Mouse (Mus musculus) heart, embryonic 12.5 days (tissue): Measurements from ENCODE around the gene Clec16a. TPM values are rescaled to one million over a fixed set of nuclear protein-coding genes. Genes with fewer than 3 reads are reported as not detected.
A peak's percentile ranks its signal among the peaks of the same experiment; 100 is the strongest.

Source experiments
- ATAC-seq: fragments of 200-750 bp; cut with Nextera tagmentation; 2 replicates; pipeline ENCODE4 v1.8.0; 2017; ENCODE audit warnings: moderate TSS enrichment, moderate library complexity; ENCODE audit not compliant: insufficient number of reproducible peaks, low FRiP score
- H3K27ac ChIP-seq: fragments of 300-500 bp; sonication (generic); 2 replicates; pipeline ENCODE4 v1.5.1; 2016; ENCODE audit warnings: mild to moderate bottlenecking, moderate library complexity; ENCODE audit not compliant: poor library complexity, severe bottlenecking
- H3K27me3 ChIP-seq: fragments of 300-500 bp; sonication (generic); replicated peaks from 2 replicates; pipeline ENCODE4 v1.6.1; 2016; ENCODE audit warnings: mild to moderate bottlenecking, moderate library complexity
- H3K36me3 ChIP-seq: fragments of 300-500 bp; sonication (generic); 2 replicates; pipeline ENCODE4 v1.6.1; 2016; ENCODE audit warnings: mild to moderate bottlenecking, moderate library complexity
- H3K4me1 ChIP-seq: fragments of 300-500 bp; sonication (generic); replicated peaks from 2 replicates; pipeline ENCODE4 v1.6.1; 2016; ENCODE audit warnings: mild to moderate bottlenecking
- H3K4me2 ChIP-seq: fragments of 300-500 bp; sonication (generic); 2 replicates; pipeline ENCODE4 v1.6.1; 2016; ENCODE audit warnings: mild to moderate bottlenecking, moderate library complexity
- H3K4me3 ChIP-seq: fragments of 300-500 bp; sonication (generic); 2 replicates; pipeline ENCODE4 v1.5.1; 2016; ENCODE audit warnings: mild to moderate bottlenecking
- H3K9ac ChIP-seq: fragments of 300-500 bp; sonication (generic); 2 replicates; pipeline ENCODE4 v1.6.1; 2016; ENCODE audit warnings: mild to moderate bottlenecking, moderate library complexity
- H3K9me3 ChIP-seq: fragments of 300-500 bp; sonication (generic); replicated peaks from 2 replicates; pipeline ENCODE4 v1.6.1; 2016; ENCODE audit warnings: mild to moderate bottlenecking, moderate library complexity
- WGBS: fragments of 180-500 bp; shearing (Covaris S2); methylation state at CpG from one replicate; pipeline ENCODE4 v1.1.7; 2016; 5-methylcytosine and 5-hydroxymethylcytosine counted together
- polyA plus RNA-seq: library from polyadenylated mRNA; unstranded; fragments of >200 nt; fragmentation: Nextera tagmentation; extraction: Ambion mirVana; gene quantifications from 2 replicates; pipeline ENCODE4 v1.2.1, GENCODE M21; 2016

The Clec16a gene
- polyA plus RNA-seq, 1 experiment from 2014 or later: 30.0 TPM

- no peaks in the 10 kb centered on the region for H3K36me3 ChIP-seq
- H3K9ac ChIP-seq: 0 out of 2 replicates have a peak overlapping the region, but pooled peaks have one; percentile 14
- ATAC-seq: peak; percentile 62
- H3K27me3 ChIP-seq: no peaks in the 10 kb centered on the region
- peaks cover 56% of the 10 kb centered on the region for H3K4me1 ChIP-seq
- H3K4me2 ChIP-seq: 0 out of 2 replicates have a peak overlapping the region, but pooled peaks have one; percentile 21
- 27% methylated on average over 12 of the region's 12 CpGs for whole genome bisulfite sequencing
- no peak overlapping the region for H3K4me3 ChIP-seq
- no peaks in the 10 kb centered on the region for H3K9me3 ChIP-seq
- H3K27ac ChIP-seq: peak overlapping the region; percentile 73
Measured at GRCm38 (mm10) chr16:10664921-10665894, 120.1 kb downstream of the Clec16a start.

GRCm38 (mm10) chr16:10666766-10667165 lies 121.6 kb downstream of the Clec16a start:
- 77% methylated on average over 3 of the region's 3 CpGs for WGBS
- H3K27me3 ChIP-seq: no peaks in the 10 kb centered on the region
- no peak for ATAC-seq
- no peak overlapping the region for H3K4me3 ChIP-seq
- no peak overlapping the region for H3K4me2 ChIP-seq
- peaks cover 41% of the 10 kb centered on the region for H3K4me1 ChIP-seq
- no peak overlapping the region for H3K27ac ChIP-seq
- no peaks in the 10 kb centered on the region for H3K36me3 ChIP-seq
- H3K9ac ChIP-seq: no peak overlapping the region
- no peaks in the 10 kb centered on the region for H3K9me3 ChIP-seq

GRCm38 (mm10) chr16:10668453-10668852 lies 123.3 kb downstream of the Clec16a start:
- no peaks in the 10 kb centered on the region for H3K9me3 ChIP-seq
- no peak overlapping the region for H3K4me3 ChIP-seq
- no peak overlapping the region for H3K4me2 ChIP-seq
- WGBS: 77% methylated on average over 8 of the region's 8 CpGs
- no peak overlapping the region for H3K27ac ChIP-seq
- no peak for ATAC-seq
- no peaks in the 10 kb centered on the region for H3K27me3 ChIP-seq
- no peak overlapping the region for H3K9ac ChIP-seq
- no peaks in the 10 kb centered on the region for H3K36me3 ChIP-seq
- peaks cover 43% of the 10 kb centered on the region for H3K4me1 ChIP-seq

GRCm38 (mm10) chr16:10668991-10669703 lies 124.0 kb downstream of the Clec16a start:
- no peaks in the 10 kb centered on the region for H3K27me3 ChIP-seq
- H3K27ac ChIP-seq: peak overlapping the region; percentile 59; the same call in 1 of the 2 replicates
- no peak overlapping the region for H3K9ac ChIP-seq
- H3K4me1 ChIP-seq: peaks cover 41% of the 10 kb centered on the region
- no peaks in the 10 kb centered on the region for H3K36me3 ChIP-seq
- WGBS: 46% methylated on average over 7 of the region's 7 CpGs
- no peak overlapping the region for H3K4me3 ChIP-seq
- ATAC-seq: no peak
- no peak overlapping the region for H3K4me2 ChIP-seq
- no peaks in the 10 kb centered on the region for H3K9me3 ChIP-seq

DNA sequence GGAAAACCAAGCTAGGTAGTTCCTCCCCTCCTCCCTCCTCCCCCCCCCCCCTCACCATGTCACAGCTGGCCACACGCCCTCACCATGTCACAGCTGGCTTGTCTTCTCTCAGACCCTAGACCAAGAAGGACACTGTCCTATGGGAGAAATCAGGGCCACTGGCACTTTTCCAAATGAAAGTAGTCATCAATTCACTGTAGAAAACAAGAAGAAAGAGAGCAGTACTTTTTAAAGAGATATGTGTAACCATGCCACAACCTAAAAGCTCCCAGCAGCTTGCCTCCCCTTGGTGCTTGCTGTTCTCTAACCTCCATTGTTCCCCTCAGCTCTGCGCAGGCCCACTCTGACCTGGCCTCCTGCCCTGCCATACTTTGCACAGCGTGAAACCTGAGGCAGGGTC lies 124.8 kb downstream of the Clec16a start:
- no peak for ATAC-seq
- Histone ChIP-seq H3K4me1 (peaks cover 36% of the 10 kb centered on the region), H3K4me2 (no peak overlapping the region), H3K27ac (peak overlapping the region; percentile 59; the same call in 1 of the 2 replicates), H3K9me3 (no peaks in the 10 kb centered on the region), H3K27me3 (no peaks in the 10 kb centered on the region), H3K36me3 (no peaks in the 10 kb centered on the region), H3K4me3 (no peak overlapping the region), H3K9ac (no peak overlapping the region)
- WGBS: 75% methylated on average over 3 of the region's 3 CpGs

- peaks cover 26% of the 10 kb centered on the region for H3K4me1 ChIP-seq
- no peak overlapping the region for H3K27ac ChIP-seq
- no peaks in the 10 kb centered on the region for H3K36me3 ChIP-seq
- no peaks in the 10 kb centered on the region for H3K27me3 ChIP-seq
- H3K4me2 ChIP-seq: no peak overlapping the region
- H3K9ac ChIP-seq: no peak overlapping the region
- no peak for ATAC-seq
- H3K9me3 ChIP-seq: no peaks in the 10 kb centered on the region
- no peak overlapping the region for H3K4me3 ChIP-seq
Measured at GRCm38 (mm10) chr16:10672490-10672889, 127.4 kb downstream of the Clec16a start.

GRCm38 (mm10) chr16:10674020-10674419 lies 128.9 kb downstream of the Clec16a start:
- WGBS: 30% methylated on average over 2 of the region's 2 CpGs
- peak; percentile 62; the same call in 1 of the 2 replicates for ATAC-seq
- peak overlapping the region; percentile 41; the same call in 1 of the 2 replicates for H3K27ac ChIP-seq

DNA sequence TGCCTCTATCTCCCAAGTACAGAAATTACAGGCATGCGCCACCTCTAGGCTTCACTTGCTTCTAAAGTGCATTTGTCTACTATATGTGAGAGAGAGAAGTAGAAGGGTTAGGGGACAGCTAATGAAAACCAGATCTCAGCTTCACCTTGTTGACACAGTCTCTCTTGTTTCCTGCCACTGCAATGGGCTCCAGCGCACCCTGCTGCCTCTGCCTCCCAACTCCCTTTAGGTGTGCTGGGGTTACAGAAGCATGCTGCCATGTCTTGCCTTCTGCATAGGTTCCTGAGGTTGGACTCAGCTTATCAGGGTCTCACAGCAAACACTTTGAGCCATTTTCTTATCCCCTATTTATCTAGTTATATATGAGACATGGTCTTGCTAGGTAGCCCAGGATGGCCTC lies 129.8 kb downstream of the Clec16a start:
- Histone ChIP-seq H3K9ac (no peak overlapping the region), H3K27ac (no peak overlapping the region), H3K4me3 (no peak overlapping the region), H3K4me1 (peaks cover 22% of the 10 kb centered on the region), H3K4me2 (no peak overlapping the region), H3K27me3 (no peaks in the 10 kb centered on the region), H3K9me3 (no peaks in the 10 kb centered on the region), H3K36me3 (no peaks in the 10 kb centered on the region)
- WGBS: 72% methylated on average over 2 of the region's 2 CpGs
- ATAC-seq: no peak

More at GRCm38 (mm10) chr16:10674020-10674419, 128.9 kb downstream of the Clec16a start:
- Histone ChIP-seq H3K9ac (no peak overlapping the region), H3K4me1 (peaks cover 26% of the 10 kb centered on the region), H3K4me2 (no peak overlapping the region), H3K36me3 (no peaks in the 10 kb centered on the region), H3K9me3 (no peaks in the 10 kb centered on the region), H3K4me3 (no peak overlapping the region), H3K27me3 (no peaks in the 10 kb centered on the region)

- Histone ChIP-seq H3K27me3 (no peaks in the 10 kb centered on the region), H3K36me3 (no peaks in the 10 kb centered on the region), H3K9ac (no peak overlapping the region), H3K4me2 (no peak overlapping the region), H3K27ac (no peak overlapping the region), H3K4me3 (no peak overlapping the region), H3K9me3 (no peaks in the 10 kb centered on the region), H3K4me1 (peaks cover 22% of the 10 kb centered on the region)
- WGBS: 73% methylated on average over 1 of the region's 1 CpGs
- no peak for ATAC-seq
Measured at GRCm38 (mm10) chr16:10675612-10676011, 130.5 kb downstream of the Clec16a start.

DNA sequence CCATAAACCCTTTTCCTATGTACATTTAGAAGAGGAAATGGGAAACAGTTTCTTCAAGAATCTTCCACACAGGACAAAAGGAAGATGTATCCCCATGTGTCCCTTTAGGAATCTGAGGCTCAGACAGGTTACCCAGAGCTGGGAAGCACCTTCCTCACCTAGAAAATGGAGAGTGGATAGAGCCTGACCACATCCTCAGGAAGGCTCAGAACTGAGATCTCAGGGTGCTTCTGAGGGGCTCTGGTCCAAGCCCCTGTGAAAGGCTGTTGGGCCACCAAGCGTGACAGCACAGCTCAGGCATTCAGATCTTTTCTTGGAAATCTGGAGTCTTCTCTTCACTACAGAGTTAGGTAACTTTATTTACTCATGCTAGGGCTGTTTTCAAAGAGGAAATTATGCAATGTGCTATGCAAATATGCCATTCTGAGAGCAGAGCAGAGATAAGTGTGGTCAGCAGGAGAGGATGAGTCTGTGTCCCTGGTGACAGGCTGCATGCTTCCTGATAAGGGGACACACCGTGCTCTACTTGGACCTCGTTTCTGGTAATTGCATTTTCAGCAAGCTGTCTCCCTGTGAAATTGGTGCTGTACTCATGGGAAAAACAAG lies 131.4 kb downstream of the Clec16a start:
- Histone ChIP-seq H3K27me3 (no peaks in the 10 kb centered on the region), H3K4me3 (no peak overlapping the region), H3K4me2 (no peak overlapping the region), H3K9ac (no peak overlapping the region), H3K9me3 (no peaks in the 10 kb centered on the region), H3K4me1 (peaks cover 22% of the 10 kb centered on the region), H3K36me3 (no peaks in the 10 kb centered on the region), H3K27ac (no peak overlapping the region)
- no peak for ATAC-seq
- WGBS: 25% methylated on average over 3 of the region's 3 CpGs

DNA sequence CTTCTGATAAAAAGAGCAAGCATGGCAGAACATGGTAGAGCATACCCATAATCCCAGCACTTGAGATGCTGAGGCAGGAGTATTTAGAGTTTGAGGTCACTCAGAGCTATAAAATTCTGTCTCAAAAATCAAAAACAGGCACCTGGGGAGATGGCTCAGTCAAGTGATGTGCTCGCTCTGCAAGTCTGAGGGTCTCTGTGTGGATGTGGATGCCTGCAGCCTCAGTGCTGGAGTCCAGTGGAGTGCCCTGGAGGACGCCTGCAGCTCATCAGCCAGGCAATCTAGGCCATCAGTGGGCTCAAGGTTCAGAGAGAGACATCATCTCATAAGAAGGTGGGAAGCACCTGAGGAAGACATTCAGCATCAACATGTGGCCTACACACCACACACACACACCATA lies 137.4 kb downstream of the Clec16a start:
- Histone ChIP-seq H3K27ac (no peak overlapping the region), H3K9ac (no peak overlapping the region), H3K27me3 (no peaks in the 10 kb centered on the region; the same call in 1 of the 2 replicates), H3K4me3 (no peak overlapping the region), H3K36me3 (no peaks in the 10 kb centered on the region), H3K4me2 (no peak overlapping the region), H3K9me3 (no peaks in the 10 kb centered on the region), H3K4me1 (peaks cover 11% of the 10 kb centered on the region)
- no peak for ATAC-seq
- WGBS: 79% methylated on average over 2 of the region's 2 CpGs
